Mouse (Mus musculus): ENCODE measurements around the gene Swap70. TPM values are rescaled to one million over a fixed set of nuclear protein-coding genes. Genes with fewer than 3 reads are reported as not detected.

The Swap70 gene
- total RNA-seq, 2 experiments from 2014 or later: 11.5 to 16.2 TPM

- no peak for DNase-seq
Observed at GRCm38 (mm10) chr7:110306281-110306680, 84.8 kb downstream of the Swap70 start.

- DNase-seq: no peak
Observed at GRCm38 (mm10) chr7:110307741-110308140, 86.2 kb downstream of the Swap70 start.

- no peak for DNase-seq
Observed at GRCm38 (mm10) chr7:110309246-110309645, 87.7 kb downstream of the Swap70 start.

GRCm38 (mm10) chr7:110313392-110314055, 92.0 kb downstream of the Swap70 start:
- DNase-seq: no peak

- DNase-seq: no peak
Observed at GRCm38 (mm10) chr7:110314401-110314890, 92.9 kb downstream of the Swap70 start.

GRCm38 (mm10) chr7:110315352-110315751, 93.8 kb downstream of the Swap70 start:
- DNase-seq: no peak

- DNase-seq: no peak
Observed at GRCm38 (mm10) chr7:110317412-110317811, 95.9 kb downstream of the Swap70 start.

GRCm38 (mm10) chr7:110318971-110319519, 97.5 kb downstream of the Swap70 start:
- DNase-seq: peak; percentile 42

- DNase-seq: no peak
Observed at GRCm38 (mm10) chr7:110321106-110321505, 99.6 kb downstream of the Swap70 start.

- no peak for DNase-seq
Observed at GRCm38 (mm10) chr7:110324852-110325251, 103.3 kb downstream of the Swap70 start.

- DNase-seq: no peak
Observed at GRCm38 (mm10) chr7:110325381-110326110, 104.0 kb downstream of the Swap70 start.

Other genes with a start within 250 kb of the Swap70 start
- gene Tmem41b, start 234.8 kb upstream of the Swap70 start, total RNA-seq (2021): 10 to 100 TPM; 28.6 to 41.6 TPM
- 10 to 100 TPM; 70.7 to 72.6 TPM for gene Ipo7, start 203.4 kb upstream of the Swap70 start, total RNA-seq (2021)
- 1 to 10 TPM; 7.4 to 7.8 TPM for gene Zfp143, start 160.5 kb upstream of the Swap70 start, total RNA-seq (2021)
- gene Wee1, start 99.7 kb upstream of the Swap70 start, total RNA-seq (2021): 1 to 10 TPM; 7.7 to 8.6 TPM

Measured in gastrocnemius, postnatal 10 days (tissue).